Mouse (Mus musculus) stomach, embryonic 16.5 days (tissue): ENCODE data around the gene Ubn2. TPM values are rescaled to one million over a fixed set of nuclear protein-coding genes. Genes with fewer than 3 reads are reported as not detected.
"Not testable (repeated sequence)": the region's sequence is repeated elsewhere in the genome, so short reads cannot be mapped to it uniquely, and the experiment has no call there.

ENCODE experiments used
- ATAC-seq: fragments of 200-750 bp; cut with Nextera tagmentation; 2 replicates; pipeline ENCODE4 v1.8.0; 2017; ENCODE audit warnings: moderate number of reproducible peaks, moderate TSS enrichment; ENCODE audit not compliant: insufficient read depth, low FRiP score
- H3K27ac ChIP-seq: fragments of 300-500 bp; sonication (generic); 2 replicates; pipeline ENCODE4 v1.5.1; 2014; ENCODE audit warnings: low read length
- H3K27me3 ChIP-seq: fragments of 300-500 bp; sonication (generic); 2 replicates; pipeline ENCODE4 v1.6.1; 2014; ENCODE audit warnings: low read length, control low read depth, mixed read lengths; ENCODE audit not compliant: control insufficient read depth, insufficient read depth
- H3K36me3 ChIP-seq: fragments of 300-500 bp; sonication (generic); 2 replicates; pipeline ENCODE4 v1.6.1; 2014; ENCODE audit warnings: low read length; ENCODE audit not compliant: control insufficient read depth, insufficient read depth
- H3K4me1 ChIP-seq: fragments of 300-500 bp; sonication (generic); 2 replicates; pipeline ENCODE4 v1.6.1; 2014; ENCODE audit warnings: low read length, control low read depth, mixed read lengths; ENCODE audit not compliant: control insufficient read depth, insufficient read depth
- H3K4me2 ChIP-seq: fragments of 300-500 bp; sonication (generic); 2 replicates; pipeline ENCODE4 v1.6.1; 2014; ENCODE audit warnings: low read depth, low read length, mixed read lengths
- H3K4me3 ChIP-seq: fragments of 300-500 bp; sonication (generic); replicated peaks from 2 replicates; pipeline ENCODE4 v1.5.1; 2014; ENCODE audit warnings: mild to moderate bottlenecking, low read length
- H3K9ac ChIP-seq: fragments of 300-500 bp; sonication (generic); 2 replicates; pipeline ENCODE4 v1.6.1; 2014; ENCODE audit warnings: low read length
- H3K9me3 ChIP-seq: fragments of 300-500 bp; sonication (generic); replicated peaks from 2 replicates; pipeline ENCODE4 v1.6.1; 2016; ENCODE audit warnings: low read length, control low read depth; ENCODE audit not compliant: control insufficient read depth
- WGBS: fragments of 180-500 bp; shearing (Covaris S2); extraction: QIAGEN DNeasy Blood & Tissue Kit; methylation state at CpG from one replicate; pipeline ENCODE4 v1.1.7; 2014; 5-methylcytosine and 5-hydroxymethylcytosine counted together
- polyA plus RNA-seq: library from polyadenylated mRNA; unstranded; fragments of >200 nt; fragmentation: Nextera tagmentation; extraction: Ambion mirVana; gene quantifications from 2 replicates; pipeline ENCODE4 v1.2.1, GENCODE M21; 2015

The Ubn2 gene
- polyA plus RNA-seq, 1 experiment from 2014 or later: 13.0 TPM

DNA sequence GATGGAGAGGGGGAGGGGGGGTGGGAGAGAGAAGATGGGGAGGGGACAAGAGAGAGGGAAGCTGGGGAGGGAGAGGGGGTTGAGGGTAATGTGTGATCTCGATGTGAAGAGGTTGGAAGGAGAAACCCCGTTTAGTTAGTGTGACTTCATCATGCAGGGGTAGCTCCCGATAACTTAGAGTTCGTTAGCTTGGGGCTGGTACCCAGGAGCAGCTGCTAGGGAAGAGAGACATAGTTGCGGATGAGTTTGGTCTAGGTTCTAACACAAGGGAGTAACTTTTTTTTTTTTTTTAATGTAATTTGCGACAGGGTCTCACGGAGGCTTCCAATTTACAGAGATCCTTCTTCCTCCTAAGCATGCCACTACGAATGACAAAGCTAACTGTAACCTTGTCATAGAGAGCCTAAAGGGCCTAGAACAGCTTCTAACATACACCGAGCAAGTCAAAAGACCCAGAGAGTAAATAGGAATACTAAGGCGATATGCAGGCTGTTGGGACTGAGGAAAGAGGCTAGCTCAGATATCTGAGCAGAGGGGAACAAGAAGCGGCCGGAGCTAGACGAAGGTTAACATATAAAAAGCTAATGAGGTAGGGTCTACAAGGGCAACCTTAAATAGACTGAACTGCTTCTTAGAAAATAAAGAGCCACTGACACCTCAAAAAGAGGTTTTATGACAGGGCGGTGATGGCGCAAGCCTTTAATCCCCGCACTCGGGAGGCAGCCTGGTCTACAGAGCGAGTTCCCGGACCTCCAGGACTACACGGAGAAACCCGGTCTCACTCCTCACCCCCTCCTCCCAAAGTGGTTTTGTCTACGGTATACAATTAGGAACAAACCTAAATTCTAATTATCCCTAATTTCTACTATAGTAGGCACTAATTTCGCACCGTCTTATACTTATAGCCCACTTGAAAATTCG, 99.0 kb downstream of the Ubn2 start:
- Histone ChIP-seq H3K27ac (peak overlapping the region; percentile 98), H3K36me3 (no peaks in the 10 kb centered on the region), H3K4me2 (peak overlapping the region; percentile 98), H3K9ac (peak overlapping the region; percentile 83), H3K4me1 (peaks cover 6% of the 10 kb centered on the region), H3K27me3 (no peaks in the 10 kb centered on the region), H3K4me3 (peak overlapping the region; percentile 96), H3K9me3 (no peaks in the 10 kb centered on the region)
- 6% methylated on average over 25 of the region's 25 CpGs for WGBS
- peak; percentile 23 for ATAC-seq

DNA sequence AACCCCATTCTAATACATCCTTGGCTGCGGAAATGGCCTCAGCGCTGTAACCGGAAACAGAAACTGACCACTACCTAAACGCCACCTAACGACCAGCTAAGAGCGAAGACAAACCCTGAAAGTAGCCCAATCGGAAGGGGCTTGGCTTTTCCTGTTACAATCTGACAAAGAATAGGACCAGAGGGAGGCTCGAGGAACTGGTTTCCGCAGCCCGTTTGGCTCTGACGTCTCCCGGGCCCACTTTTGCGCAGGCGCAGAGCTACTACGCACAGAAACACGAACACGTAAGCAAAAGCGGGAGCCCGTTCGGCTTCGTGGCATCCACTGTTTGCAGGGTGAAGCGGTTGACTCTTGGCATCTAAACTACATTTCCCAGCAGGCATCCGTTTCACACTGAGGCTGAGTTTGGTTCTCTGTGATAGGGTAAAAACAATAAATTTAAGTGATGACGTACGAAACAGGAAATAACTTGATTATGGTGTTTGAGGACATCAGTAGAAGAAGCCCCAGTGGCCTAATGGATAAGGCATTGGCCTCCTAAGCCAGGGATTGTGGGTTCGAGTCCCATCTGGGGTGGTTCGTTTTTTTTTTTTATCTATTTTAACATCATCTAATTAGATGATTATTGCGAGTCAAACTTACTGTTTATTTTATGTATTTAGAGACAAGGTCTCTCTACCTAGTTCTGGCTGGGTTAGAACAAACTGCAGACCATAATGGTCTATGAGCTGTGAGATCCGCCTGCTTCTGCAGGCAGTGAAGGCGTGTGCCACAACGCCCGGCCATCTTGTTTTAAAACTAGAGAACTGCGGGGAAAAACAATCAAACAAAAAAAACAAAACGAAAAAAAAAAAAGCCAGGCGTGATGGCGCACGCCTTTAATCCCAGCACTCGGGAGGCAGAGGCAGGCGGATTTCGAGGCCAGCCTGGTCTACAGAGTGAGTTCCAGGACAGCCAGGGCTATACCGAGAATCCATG, 100.0 kb downstream of the Ubn2 start, which contains the start of gene Fmc1:
Fmc1 (plus strand) TSS at position 75 of the 978 bp plus-strand sequence.
- WGBS: 4% methylated on average over 41 of the region's 41 CpGs
- peak; percentile 92 for ATAC-seq

DNA sequence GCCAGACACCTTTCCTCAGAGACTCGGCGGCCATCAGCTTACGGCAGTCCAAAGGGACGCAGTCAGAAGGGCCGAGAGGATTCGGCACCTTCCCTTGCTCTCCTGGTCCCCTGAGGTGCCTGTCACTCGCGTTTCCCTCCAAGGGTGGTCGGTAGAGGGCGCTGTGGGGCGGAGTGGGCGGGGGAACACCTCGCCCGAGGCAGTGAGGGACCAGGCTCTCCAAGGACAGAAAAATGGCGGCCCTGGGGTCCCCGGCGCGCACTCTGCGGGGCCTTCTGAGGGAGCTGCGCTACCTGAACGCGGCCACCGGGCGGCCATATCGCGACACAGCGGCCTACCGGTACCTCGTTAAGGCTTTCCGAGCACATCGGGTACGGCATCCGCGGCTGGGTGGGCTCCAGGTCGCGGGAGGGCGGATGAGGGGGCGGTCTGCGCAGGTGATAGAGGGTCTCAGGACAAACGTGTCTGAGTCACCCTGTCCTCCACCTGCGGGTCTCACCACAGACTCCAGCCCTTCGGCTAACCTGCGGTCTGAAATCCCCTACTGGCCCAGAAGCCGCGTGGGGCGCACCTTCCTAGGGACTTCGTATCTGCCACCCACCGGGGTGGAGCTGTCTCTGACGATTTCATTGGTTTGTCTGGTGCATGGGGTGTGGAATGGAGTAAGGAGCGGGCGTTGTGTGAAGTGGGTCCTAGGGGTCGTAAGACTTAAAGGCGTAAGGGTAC, 101.1 kb downstream of the Ubn2 start:
- peak overlapping the region; percentile 96 for H3K9ac ChIP-seq
- no peaks in the 10 kb centered on the region for H3K36me3 ChIP-seq
- peak overlapping the region; percentile 77 for H3K4me2 ChIP-seq
- H3K9me3 ChIP-seq: no peaks in the 10 kb centered on the region
- H3K27me3 ChIP-seq: no peaks in the 10 kb centered on the region
- H3K4me1 ChIP-seq: peaks cover 6% of the 10 kb centered on the region
- H3K4me3 ChIP-seq: peak overlapping the region; percentile 96
- WGBS: under 1% methylated on average over 53 of the region's 53 CpGs
- peak overlapping the region; percentile 98 for H3K27ac ChIP-seq
- ATAC-seq: peak; percentile 77

More for the DNA sequence above, 100.0 kb downstream of the Ubn2 start, which contains the start of gene Fmc1:
- no peaks in the 10 kb centered on the region for H3K27me3 ChIP-seq
- H3K4me1 ChIP-seq: peaks cover 6% of the 10 kb centered on the region
- H3K4me2 ChIP-seq: peak within 1 kb of the TSS; percentile 98
- peak within 1 kb of the TSS; percentile 96 for H3K4me3 ChIP-seq
- peak within 1 kb of the TSS; percentile 96 for H3K9ac ChIP-seq
- H3K36me3 ChIP-seq: no peaks in the 10 kb centered on the region
- H3K27ac ChIP-seq: peak within 1 kb of the TSS; percentile 98
- H3K9me3 ChIP-seq: no peaks in the 10 kb centered on the region

DNA sequence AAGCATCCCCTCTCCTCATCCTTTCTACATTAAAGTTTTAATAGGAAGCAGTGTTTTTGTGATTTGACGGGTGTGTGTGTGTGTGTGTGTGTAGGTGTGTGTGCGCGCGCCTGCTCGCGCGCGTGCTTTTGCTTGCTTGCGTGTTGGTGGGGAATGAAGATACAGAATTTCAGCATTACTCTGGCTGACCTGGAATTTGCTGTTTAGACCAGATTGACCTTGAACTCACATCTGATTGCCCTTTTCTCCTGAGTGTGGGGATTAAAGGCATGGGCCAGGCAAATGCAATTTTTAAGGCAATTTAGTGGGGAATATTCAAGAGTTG, 101.6 kb downstream of the Ubn2 start:
- Histone ChIP-seq H3K9me3 (no peaks in the 10 kb centered on the region), H3K9ac (peak overlapping the region; percentile 96), H3K4me3 (peak overlapping the region; percentile 96), H3K4me1 (peaks cover 6% of the 10 kb centered on the region), H3K36me3 (no peaks in the 10 kb centered on the region), H3K27me3 (no peaks in the 10 kb centered on the region), H3K4me2 (peak overlapping the region; percentile 77), H3K27ac (peak overlapping the region; percentile 98)
- WGBS: 2% methylated on average over 9 of the region's 9 CpGs
- ATAC-seq: no peak

DNA sequence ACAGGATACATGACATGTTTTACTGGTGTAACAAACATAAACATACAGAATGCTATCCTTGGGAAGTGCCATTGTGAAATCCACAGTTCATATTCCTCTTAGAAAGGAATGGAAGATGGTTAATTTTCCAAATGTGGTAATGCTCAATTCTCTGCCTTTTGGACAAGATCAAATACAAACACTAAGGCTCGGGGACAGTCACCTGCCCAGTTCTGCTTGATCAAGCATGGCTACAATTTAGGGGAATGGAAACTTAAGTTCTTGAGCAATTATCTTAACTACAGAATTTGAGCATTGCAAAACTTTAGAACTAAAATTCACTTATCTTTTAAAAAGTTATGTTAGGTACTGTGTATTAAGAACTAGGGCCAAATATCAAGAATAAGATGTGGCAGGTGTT, 102.0 kb downstream of the Ubn2 start:
- Histone ChIP-seq H3K4me2 (peak overlapping the region; percentile 77), H3K36me3 (no peaks in the 10 kb centered on the region), H3K27me3 (no peaks in the 10 kb centered on the region), H3K4me3 (peak overlapping the region; percentile 96; the same call in 1 of the 2 replicates), H3K4me1 (peaks cover 6% of the 10 kb centered on the region), H3K9me3 (no peaks in the 10 kb centered on the region), H3K9ac (no peak overlapping the region), H3K27ac (no peak overlapping the region; the same call in 1 of the 2 replicates)
- ATAC-seq: no peak
- 86% methylated on average over 1 of the region's 1 CpGs for WGBS

DNA sequence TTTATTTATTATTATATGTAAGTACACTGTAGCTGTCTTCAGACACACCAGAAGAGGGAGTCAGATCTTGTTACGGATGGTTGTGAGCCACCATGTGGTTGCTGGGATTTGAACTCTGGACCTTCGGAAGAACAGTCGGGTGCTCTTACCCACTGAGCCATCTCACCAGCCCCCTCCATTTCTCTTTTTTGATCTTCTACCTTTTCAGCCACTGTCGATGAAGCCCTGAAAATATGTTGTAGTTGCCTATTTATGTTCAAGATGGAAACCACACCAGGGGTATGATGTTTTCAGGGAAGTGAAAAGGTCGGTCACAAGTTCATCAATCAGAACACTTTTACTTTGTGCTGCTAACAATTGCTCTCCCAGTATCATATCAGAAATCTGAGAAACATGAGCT, 110.4 kb downstream of the Ubn2 start:
- H3K4me1 ChIP-seq, H3K27ac ChIP-seq, H3K9ac ChIP-seq, H3K9me3 ChIP-seq, ATAC-seq, H3K27me3 ChIP-seq, H3K36me3 ChIP-seq, H3K4me3 ChIP-seq, H3K4me2 ChIP-seq: not testable (repeated sequence)
- 87% methylated on average over 4 of the region's 5 CpGs for WGBS

DNA sequence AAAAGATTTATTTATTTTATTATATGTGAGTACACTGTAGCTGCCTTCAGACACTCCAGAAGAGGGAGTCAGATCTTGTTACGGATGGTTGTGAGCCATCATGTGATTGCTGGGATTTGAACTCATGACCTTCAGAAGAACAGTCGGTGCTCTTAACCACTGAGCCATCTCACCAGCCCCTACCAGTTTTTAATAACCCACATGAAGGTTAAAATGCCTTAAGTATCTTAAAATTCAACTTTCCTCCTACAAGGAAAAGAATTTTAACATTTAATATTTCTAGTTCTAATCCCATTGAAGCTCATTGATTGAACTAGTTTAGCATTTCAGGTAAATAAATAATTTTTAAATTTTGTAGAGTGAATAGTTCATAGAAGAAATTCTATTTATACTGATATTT, 113.3 kb downstream of the Ubn2 start:
- H3K36me3 ChIP-seq, H3K27me3 ChIP-seq, H3K4me2 ChIP-seq, H3K4me3 ChIP-seq, H3K9me3 ChIP-seq, ATAC-seq, H3K4me1 ChIP-seq, H3K9ac ChIP-seq, H3K27ac ChIP-seq: not testable (repeated sequence)
- 83% methylated on average over 2 of the region's 2 CpGs for WGBS

DNA sequence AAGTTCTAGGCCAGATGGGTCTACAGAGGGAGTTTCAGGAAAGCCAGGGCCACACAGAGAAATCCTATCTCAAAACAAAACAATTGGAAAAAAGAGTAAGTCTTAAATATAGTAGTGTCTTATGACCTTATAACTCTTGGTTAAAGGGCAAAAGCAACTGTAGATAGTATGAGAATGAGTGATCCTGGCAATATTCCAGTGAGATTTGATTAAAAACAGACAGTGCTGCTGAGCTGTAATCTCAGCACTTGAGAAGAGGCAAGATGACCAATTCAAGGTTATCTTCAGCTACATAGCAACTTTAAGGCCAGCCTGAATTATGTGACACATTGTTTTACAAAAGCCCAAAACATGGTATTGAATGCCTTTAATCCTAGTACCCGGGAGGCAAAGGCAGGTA, 114.0 kb downstream of the Ubn2 start:
- H3K9me3 ChIP-seq: no peaks in the 10 kb centered on the region
- H3K4me1 ChIP-seq: peaks cover 4% of the 10 kb centered on the region; the same call in 1 of the 2 replicates
- no peak overlapping the region for H3K27ac ChIP-seq
- no peak overlapping the region for H3K4me2 ChIP-seq
- H3K4me3 ChIP-seq: no peak overlapping the region
- H3K9ac ChIP-seq: no peak overlapping the region
- H3K27me3 ChIP-seq: no peaks in the 10 kb centered on the region
- H3K36me3 ChIP-seq: no peaks in the 10 kb centered on the region
- 60% methylated on average over 1 of the region's 1 CpGs for WGBS
- ATAC-seq: no peak
